Mouse (Mus musculus) myocyte (in vitro differentiated cells): ENCODE data around the gene Olfr552.

Source experiments
- POLR2A ChIP-seq: IDR thresholded peaks from one replicate; pipeline ENCODE4 v1.6.1; 2011; ENCODE audit warnings: low read depth, mild to moderate bottlenecking, control low read depth, moderate library complexity; ENCODE audit not compliant: insufficient read length
- POLR2AphosphoS2 ChIP-seq: IDR thresholded peaks from one replicate; pipeline ENCODE4 v1.6.1; 2011; ENCODE audit warnings: low read depth, control low read depth; ENCODE audit not compliant: insufficient read length

GRCm38 (mm10) chr7:102553279-102553678, 44.3 kb upstream of the Olfr552 start:
- TF ChIP-seq POLR2AphosphoS2 (no peak), POLR2A (no peak)
